Mouse (Mus musculus) stomach, postnatal 0 days (tissue): ENCODE data around the gene Mfsd11. TPM values are rescaled to one million over a fixed set of nuclear protein-coding genes. Genes with fewer than 3 reads are reported as not detected.
"Not testable (repeated sequence)": the region's sequence is repeated elsewhere in the genome, so short reads cannot be mapped to it uniquely, and the experiment has no call there.

Experiments used
- ATAC-seq: fragments of 200-750 bp; cut with Nextera tagmentation; 2 replicates; pipeline ENCODE4 v1.8.0; 2017; ENCODE audit not compliant: low FRiP score, low TSS enrichment
- DNase-seq: peaks from one replicate; pipeline ENCODE4 v3.0.0-alpha.2; 2016; ENCODE audit warnings: low spot score
- H3K27ac ChIP-seq: fragments of 300-500 bp; sonication (generic); replicated peaks from 2 replicates; pipeline ENCODE4 v1.5.1; 2014; ENCODE audit warnings: mild to moderate bottlenecking, control low read depth
- H3K27me3 ChIP-seq: fragments of 300-500 bp; sonication (generic); 2 replicates; pipeline ENCODE4 v1.6.1; 2014; ENCODE audit warnings: low read length; ENCODE audit not compliant: control insufficient read depth, insufficient read depth
- H3K36me3 ChIP-seq: fragments of 300-500 bp; sonication (generic); 2 replicates; pipeline ENCODE4 v1.6.1; 2014; ENCODE audit warnings: low read length, mixed read lengths; ENCODE audit not compliant: control insufficient read depth, insufficient read depth
- H3K4me1 ChIP-seq: fragments of 300-500 bp; sonication (generic); replicated peaks from 2 replicates; pipeline ENCODE4 v1.6.1; 2014; ENCODE audit warnings: antibody characterized with exemption; ENCODE audit not compliant: control insufficient read depth, insufficient read depth
- H3K4me2 ChIP-seq: fragments of 300-500 bp; sonication (generic); replicated peaks from 2 replicates; pipeline ENCODE4 v1.6.1; 2014; ENCODE audit warnings: low read depth, mild to moderate bottlenecking, control low read depth, moderate library complexity
- H3K4me3 ChIP-seq: fragments of 300-500 bp; sonication (generic); 2 replicates; pipeline ENCODE4 v1.5.1; 2014; ENCODE audit warnings: low read depth, low read length, control low read depth
- H3K9ac ChIP-seq: fragments of 300-500 bp; sonication (generic); 2 replicates; pipeline ENCODE4 v1.6.1; 2014; ENCODE audit warnings: mild to moderate bottlenecking, low read length, control low read depth, mixed read lengths
- H3K9me3 ChIP-seq: fragments of 300-500 bp; sonication (generic); 2 replicates; pipeline ENCODE4 v1.6.1; 2016; ENCODE audit warnings: low read length; ENCODE audit not compliant: control insufficient read depth
- CTCF ChIP-seq: IDR thresholded peaks from 2 replicates; pipeline ENCODE4 v1.5.1; 2016; ENCODE audit warnings: antibody characterized with exemption, low read depth, mild to moderate bottlenecking, moderate library complexity
- EP300 ChIP-seq: optimal IDR thresholded peaks from 2 replicates; pipeline ENCODE3; 2016; ENCODE audit warnings: antibody characterized with exemption
- WGBS: fragments of 180-500 bp; shearing (Covaris S2); extraction: QIAGEN DNeasy Blood & Tissue Kit; methylation state at CpG from one replicate; pipeline ENCODE4 v1.1.7; 2014; 5-methylcytosine and 5-hydroxymethylcytosine counted together
- polyA plus RNA-seq: library from polyadenylated mRNA; unstranded; fragments of >200 nt; fragmentation: Nextera tagmentation; extraction: Ambion mirVana; gene quantifications from 2 replicates; pipeline ENCODE4 v1.2.1, GENCODE M21; 2015

Mfsd11 gene
- polyA plus RNA-seq, 1 experiment from 2014 or later = 31.5 TPM

DNA sequence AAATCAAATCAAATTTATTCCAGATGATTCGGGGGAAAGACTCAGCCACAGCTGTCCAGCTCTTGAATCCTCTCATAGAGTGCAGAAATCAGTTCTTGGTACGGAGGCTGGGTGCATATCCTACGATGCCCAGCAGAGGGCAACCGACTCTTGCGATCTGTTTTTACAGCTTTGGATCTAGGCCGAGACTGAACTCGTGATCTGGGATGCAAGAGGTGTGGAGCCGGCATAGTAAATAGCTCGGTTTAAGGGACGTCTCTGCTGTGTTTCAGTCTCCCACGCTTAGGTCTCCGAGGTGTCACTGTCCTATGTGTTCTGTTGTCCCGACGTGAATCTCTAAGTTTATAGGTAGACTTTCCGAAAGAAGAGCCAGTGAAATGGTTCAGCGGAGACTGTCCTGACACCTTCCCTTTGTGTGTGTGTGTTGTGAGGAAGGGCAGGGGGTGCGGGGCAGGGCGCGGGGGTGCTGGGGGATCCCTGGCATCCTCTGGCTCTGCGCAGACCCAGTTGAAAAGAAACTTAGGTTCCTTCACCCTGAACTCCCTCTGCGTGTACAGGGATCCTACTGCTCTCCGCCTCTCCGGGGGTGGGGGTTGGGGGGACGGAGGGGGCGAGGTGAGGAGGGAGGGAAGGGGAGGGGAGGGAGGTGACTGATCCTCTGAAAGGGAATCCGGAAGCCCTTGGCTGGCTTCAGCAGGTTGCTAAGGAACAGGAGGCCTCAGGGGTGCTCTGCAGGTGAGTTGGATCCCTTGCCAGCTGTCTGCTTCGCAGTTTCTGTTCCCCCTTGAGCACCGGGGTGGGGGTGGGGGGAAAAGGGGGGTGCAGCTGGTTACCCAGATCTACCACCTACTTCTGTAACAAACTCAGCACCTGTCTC, 33.3 kb downstream of the Mfsd11 start:
- no peaks in the 10 kb centered on the region for H3K27me3 ChIP-seq
- peak overlapping the region; percentile 53 for H3K4me2 ChIP-seq
- peak; percentile 39 for ATAC-seq
- no peaks in the 10 kb centered on the region for H3K9me3 ChIP-seq
- no peaks in the 10 kb centered on the region for H3K36me3 ChIP-seq
- peak; percentile 85 for DNase-seq
- WGBS = 2% methylated on average over 27 of the region's 28 CpGs
- TF ChIP-seq EP300 (no peak), CTCF (peak; percentile 97)
- no peak overlapping the region for H3K27ac ChIP-seq
- no peak overlapping the region; the same call in 1 of the 2 replicates for H3K9ac ChIP-seq
- H3K4me1 ChIP-seq = 0 out of 2 replicates have a peak, but pooled peaks cover 2% of the 10 kb centered on the region
- H3K4me3 ChIP-seq = peak overlapping the region; percentile 21; the same call in 1 of the 2 replicates

DNA sequence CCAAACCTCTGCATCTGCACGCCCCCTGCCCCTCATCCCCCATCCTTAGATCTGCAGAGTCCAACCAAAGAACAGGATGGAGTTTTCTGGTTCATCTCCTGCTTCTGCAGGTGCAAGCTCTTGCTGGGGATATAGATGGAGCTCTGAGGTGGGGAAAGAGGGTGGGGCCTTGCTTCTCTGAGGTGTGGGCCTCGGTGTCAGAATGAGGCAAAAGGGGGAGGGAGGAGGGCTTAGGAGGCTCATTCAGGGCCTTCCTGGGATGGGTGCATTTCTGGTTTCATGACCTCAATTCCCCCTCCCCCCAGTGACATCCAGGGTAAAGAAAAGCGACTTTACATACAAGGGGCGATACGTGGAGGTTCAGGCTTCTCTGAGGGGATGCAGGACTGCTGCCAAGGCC, 34.9 kb downstream of the Mfsd11 start:
- 0 out of 2 replicates have a peak, but pooled peaks cover 2% of the 10 kb centered on the region for H3K4me1 ChIP-seq
- H3K27me3 ChIP-seq = no peaks in the 10 kb centered on the region
- no peaks in the 10 kb centered on the region for H3K9me3 ChIP-seq
- no peak overlapping the region for H3K4me3 ChIP-seq
- DNase-seq (no peak), ATAC-seq (no peak)
- TF ChIP-seq CTCF = no peak
- TF ChIP-seq EP300 = no peak
- no peak overlapping the region for H3K9ac ChIP-seq
- no peak overlapping the region for H3K4me2 ChIP-seq
- H3K36me3 ChIP-seq = no peaks in the 10 kb centered on the region
- 66% methylated on average over 5 of the region's 5 CpGs for WGBS
- no peak overlapping the region for H3K27ac ChIP-seq

DNA sequence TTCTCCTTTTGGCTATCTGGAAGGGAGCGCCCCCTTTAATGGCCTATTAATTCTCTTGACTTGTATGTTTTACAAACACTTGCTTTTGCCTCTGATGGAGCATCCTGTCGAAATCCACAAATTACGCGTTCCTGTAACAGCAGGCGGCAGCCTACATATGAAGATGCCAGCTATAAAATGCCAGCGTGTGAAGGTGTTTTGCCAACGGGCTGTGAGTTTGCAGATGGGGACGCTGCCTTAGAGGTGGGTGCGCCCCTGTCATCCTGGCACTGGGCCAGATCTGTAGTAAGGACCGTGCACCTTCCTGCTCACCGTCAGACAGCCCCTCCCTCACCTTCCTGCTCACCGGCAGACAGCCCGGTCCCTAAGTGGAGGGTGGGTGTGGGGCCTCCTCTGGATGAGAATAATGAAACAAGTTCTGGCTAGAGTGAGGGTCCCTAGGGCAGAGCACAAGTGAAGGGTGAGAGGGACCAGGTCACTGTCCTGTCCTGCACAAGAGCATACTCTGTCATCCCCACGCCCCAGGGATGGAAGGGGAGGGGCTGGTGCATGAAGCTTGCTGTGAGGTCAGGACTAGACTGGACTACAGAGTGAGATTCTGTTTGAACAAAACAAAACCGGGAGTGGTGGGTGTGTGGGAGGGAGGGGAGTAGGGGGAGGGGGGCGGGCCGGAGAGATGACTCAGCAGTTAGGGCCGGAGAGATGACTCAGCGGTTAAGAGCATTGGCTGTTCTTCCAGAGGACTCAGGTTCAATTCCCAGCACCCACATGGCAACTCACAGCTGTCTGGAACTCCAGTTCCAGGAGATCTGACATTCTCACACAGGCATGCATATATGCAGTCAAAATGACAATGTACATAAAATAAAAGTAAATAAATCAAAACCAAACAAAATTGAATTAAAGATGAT, 41.5 kb downstream of the Mfsd11 start:
- 37% methylated on average over 19 of the region's 19 CpGs for WGBS
- Histone ChIP-seq H3K36me3 (no peaks in the 10 kb centered on the region), H3K9me3 (no peaks in the 10 kb centered on the region), H3K4me2 (no peak overlapping the region), H3K27me3 (no peaks in the 10 kb centered on the region), H3K9ac (no peak overlapping the region), H3K4me1 (no peaks in the 10 kb centered on the region), H3K4me3 (no peak overlapping the region), H3K27ac (no peak overlapping the region)
- ATAC-seq (peak; percentile 39; the same call in 1 of the 2 replicates), DNase-seq (no peak)
- no peak for TF ChIP-seq CTCF
- TF ChIP-seq EP300 = no peak

DNA sequence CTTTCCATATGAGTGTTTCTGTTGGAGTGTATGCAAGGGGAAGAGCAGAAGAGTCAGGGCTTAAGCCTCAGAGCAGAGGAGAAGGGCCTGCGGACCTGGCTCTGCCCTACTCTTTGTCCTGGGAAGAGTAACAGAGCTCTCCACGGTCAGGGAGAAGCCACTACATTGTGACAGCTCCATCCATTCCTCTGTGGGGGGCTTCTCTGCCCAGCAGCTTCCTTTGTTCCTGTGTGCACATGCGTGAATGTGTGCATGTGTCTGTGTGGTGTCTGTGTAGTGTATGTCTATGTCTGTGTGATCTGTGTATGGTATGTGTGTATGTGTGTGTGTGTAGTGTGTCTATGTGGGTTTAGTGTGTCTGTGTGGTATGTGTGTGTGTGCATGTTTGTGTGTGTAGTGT, 43.2 kb downstream of the Mfsd11 start:
- no peaks in the 10 kb centered on the region for H3K4me1 ChIP-seq
- no peaks in the 10 kb centered on the region for H3K9me3 ChIP-seq
- H3K9ac ChIP-seq = no peak overlapping the region
- no peak overlapping the region for H3K27ac ChIP-seq
- H3K4me2 ChIP-seq = no peak overlapping the region
- ATAC-seq (no peak), DNase-seq (no peak)
- H3K4me3 ChIP-seq = no peak overlapping the region
- WGBS = 81% methylated on average over 3 of the region's 3 CpGs
- TF ChIP-seq EP300 = no peak
- no peak for TF ChIP-seq CTCF
- H3K36me3 ChIP-seq = no peaks in the 10 kb centered on the region
- H3K27me3 ChIP-seq = no peaks in the 10 kb centered on the region

DNA sequence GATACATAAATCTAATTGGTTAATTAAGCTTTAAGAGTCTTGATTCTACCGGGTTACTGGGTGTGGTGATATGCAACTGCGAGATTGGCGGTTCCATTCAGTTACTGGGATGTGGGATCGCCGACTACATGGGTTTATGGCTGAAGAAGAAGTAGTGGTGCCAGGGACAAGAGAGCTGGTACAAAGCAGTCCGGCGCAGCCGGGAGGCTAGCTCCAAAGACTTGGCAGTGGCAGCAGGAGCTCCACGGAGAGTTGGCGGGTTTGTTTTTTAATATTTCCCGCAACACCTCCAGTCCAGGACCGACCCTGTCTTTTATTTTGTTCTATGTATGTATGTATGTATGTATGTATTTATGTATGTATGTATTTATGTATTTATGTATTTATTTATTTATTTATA, 47.0 kb downstream of the Mfsd11 start:
- DNase-seq = no peak
- TF ChIP-seq EP300 (no peak), CTCF (no peak)
- no peaks in the 10 kb centered on the region; the same call in 1 of the 2 replicates for H3K27me3 ChIP-seq
- H3K4me1 ChIP-seq = no peaks in the 10 kb centered on the region
- H3K27ac ChIP-seq = no peak overlapping the region
- ATAC-seq = no peak
- no peaks in the 10 kb centered on the region for H3K9me3 ChIP-seq
- 93% methylated on average over 12 of the region's 12 CpGs for WGBS
- no peak overlapping the region for H3K4me2 ChIP-seq
- no peak overlapping the region for H3K4me3 ChIP-seq
- H3K36me3 ChIP-seq = no peaks in the 10 kb centered on the region
- H3K9ac ChIP-seq = no peak overlapping the region

DNA sequence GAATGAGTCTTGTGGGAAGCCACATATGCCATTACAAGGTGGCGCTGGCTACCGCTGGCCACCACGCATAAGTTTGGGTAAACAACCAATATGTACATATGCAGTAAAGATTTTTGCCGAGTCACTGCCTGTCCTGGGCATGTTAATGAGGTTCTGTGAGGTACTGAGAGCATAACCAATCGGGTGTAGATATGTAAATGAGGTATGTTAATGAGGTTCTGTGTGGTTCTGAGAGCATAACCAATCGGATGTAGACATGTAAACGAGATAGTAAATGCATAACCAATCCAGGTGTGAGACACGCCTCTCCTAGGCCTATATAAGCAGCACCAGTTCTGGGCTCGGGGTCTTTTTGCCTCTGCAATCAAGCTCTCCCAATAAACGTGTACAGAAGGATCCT, 50.3 kb downstream of the Mfsd11 start:
- not testable (repeated sequence) for DNase-seq, H3K27me3 ChIP-seq, H3K4me2 ChIP-seq, ATAC-seq, H3K27ac ChIP-seq, H3K9me3 ChIP-seq, H3K9ac ChIP-seq, H3K4me1 ChIP-seq, H3K4me3 ChIP-seq, H3K36me3 ChIP-seq
- 83% methylated on average over 10 of the region's 10 CpGs for WGBS
